Mouse (Mus musculus) lung, adult 18-20 months (tissue): ENCODE data around the gene 4930579F01Rik.
"Not testable (repeated sequence)": the region's sequence is repeated elsewhere in the genome, so short reads cannot be mapped to it uniquely, and the experiment has no call there.

Source experiments
- DNase-seq, 2 experiments: peaks; one replicate each; pipeline ENCODE4 v3.0.0; 2022; ENCODE audit warnings: mixed read lengths in 2 of 2

Gene 4930579F01Rik

GRCm38 (mm10) chr3:138144060-138144641 is 49.5 kb downstream of the 4930579F01Rik start:
- DNase-seq: no peak

GRCm38 (mm10) chr3:138143315-138144059 is 50.1 kb downstream of the 4930579F01Rik start, which contains the start of gene Trmt10a:
Gene Trmt10a (plus strand): TSS chr3:138143448.
- peak; percentile 98 to 99 for DNase-seq

- no peak for DNase-seq
These were observed 50.8 kb downstream of the 4930579F01Rik start for GRCm38 (mm10) chr3:138142733-138143314.

- DNase-seq: no peak
These were observed 51.4 kb downstream of the 4930579F01Rik start for GRCm38 (mm10) chr3:138142052-138142732.

GRCm38 (mm10) chr3:138139663-138140062 is 54.0 kb downstream of the 4930579F01Rik start:
- no peak for DNase-seq

GRCm38 (mm10) chr3:138138146-138138545 is 55.5 kb downstream of the 4930579F01Rik start:
- DNase-seq: not testable (repeated sequence)

- no peak for DNase-seq
These were observed 59.1 kb downstream of the 4930579F01Rik start for GRCm38 (mm10) chr3:138134528-138134927.

- no peak for DNase-seq
These were observed 59.7 kb downstream of the 4930579F01Rik start for GRCm38 (mm10) chr3:138133916-138134315.

GRCm38 (mm10) chr3:138133463-138133862 is 60.2 kb downstream of the 4930579F01Rik start:
- no peak for DNase-seq

- DNase-seq: no peak
These were observed 62.5 kb downstream of the 4930579F01Rik start for GRCm38 (mm10) chr3:138131168-138131567.

GRCm38 (mm10) chr3:138130692-138131091 is 62.9 kb downstream of the 4930579F01Rik start:
- no peak for DNase-seq

GRCm38 (mm10) chr3:138129110-138129509 is 64.5 kb downstream of the 4930579F01Rik start:
- DNase-seq: no peak

- no peak for DNase-seq
These were observed 69.8 kb downstream of the 4930579F01Rik start for GRCm38 (mm10) chr3:138123842-138124241.

GRCm38 (mm10) chr3:138121461-138121860 is 72.2 kb downstream of the 4930579F01Rik start:
- no peak for DNase-seq

- no peak for DNase-seq
These were observed 74.0 kb downstream of the 4930579F01Rik start for GRCm38 (mm10) chr3:138119444-138120105.

- no peak for DNase-seq
These were observed 74.8 kb downstream of the 4930579F01Rik start for GRCm38 (mm10) chr3:138118831-138119230.

- DNase-seq: no peak
These were observed 75.2 kb downstream of the 4930579F01Rik start for GRCm38 (mm10) chr3:138118392-138118791.

GRCm38 (mm10) chr3:138116871-138117270 is 76.8 kb downstream of the 4930579F01Rik start:
- no peak for DNase-seq

GRCm38 (mm10) chr3:138114106-138114505 is 79.5 kb downstream of the 4930579F01Rik start:
- no peak for DNase-seq
